Mouse (Mus musculus): ENCODE measurements at regions not wholly inside any gene's neighbourhood (a gene's known extent, or its start where the extent isn't known, plus 50 kb on each side); places are given as distances from the start of the nearest gene placed in this dataset.

DNA sequence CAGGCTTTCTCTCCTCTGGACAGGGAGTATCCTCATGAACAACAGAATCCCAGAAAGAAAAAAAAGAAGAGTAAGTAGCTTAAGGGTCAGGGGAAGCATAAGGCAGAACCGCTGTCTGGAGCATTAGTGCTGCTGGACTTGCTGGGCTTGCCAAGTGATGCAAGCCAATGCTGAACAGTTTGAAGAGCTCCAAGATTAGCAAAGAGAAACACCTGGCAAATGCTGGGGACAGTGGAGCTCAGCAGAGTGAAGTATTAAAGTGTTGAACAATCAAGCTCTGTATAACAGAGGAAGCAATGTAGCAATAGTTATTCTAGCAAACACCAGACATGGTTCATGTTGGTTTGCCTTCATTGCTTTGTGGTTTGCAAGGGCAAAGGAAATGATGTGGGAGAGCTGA lies 1100.1 kb downstream of the Mrps31 start:
- no peak for TF ChIP-seq CTCF (conservative IDR thresholded peaks at IDR 0.05 in 1 of 2, IDR thresholded peaks at IDR 0.05 in 1 of 2; ENCODE audit: low read depth in 2 of 2, low read length in 2 of 2)
- TF ChIP-seq EP300 (IDR thresholded peaks at IDR 0.05; ENCODE audit: low read length): no peak
